Mouse (Mus musculus): ENCODE results near the gene Tmem41b. TPM values are rescaled to one million over a fixed set of nuclear protein-coding genes. Genes with fewer than 3 reads are reported as not detected.
A peak's percentile ranks its signal among the peaks of the same experiment; 100 is the strongest.

The Tmem41b gene
- polyA plus RNA-seq, 1 experiment from 2014 or later: 67.5 TPM

- no peaks in the 10 kb centered on the region for H3K27me3 ChIP-seq (ENCODE audit: control insufficient read depth, insufficient read depth, low read length)
- WGBS: 21% methylated on average over 2 of the region's 2 CpGs
- ATAC-seq (replicated peaks; ENCODE audit: low FRiP score) (peak; percentile 46; the same call in 1 of the 2 replicates), DNase-seq (ENCODE audit: low spot score) (no peak)
- no peak overlapping the region for H3K4me2 ChIP-seq (ENCODE audit: low read depth, low read length, severe bottlenecking)
- no peak overlapping the region for H3K4me3 ChIP-seq (ENCODE audit: low read depth, low read length)
- H3K36me3 ChIP-seq (ENCODE audit: control insufficient read depth, insufficient read depth, low read length): no peaks in the 10 kb centered on the region
- H3K27ac ChIP-seq (ENCODE audit: low read depth, low read length): no peak overlapping the region
- no peaks in the 10 kb centered on the region for H3K9me3 ChIP-seq (ENCODE audit: control insufficient read depth, low read length)
- H3K4me1 ChIP-seq (replicated peaks; ENCODE audit: control insufficient read depth, insufficient read depth, low read length): no peaks in the 10 kb centered on the region
- H3K9ac ChIP-seq (ENCODE audit: low read length): no peak overlapping the region
Measured at GRCm38 (mm10) chr7:109968924-109969450, 17.7 kb downstream of the Tmem41b start.

- ATAC-seq (replicated peaks; ENCODE audit: low FRiP score): peak; percentile 56; the same call in 1 of the 2 replicates
- 79% methylated on average over 11 of the region's 11 CpGs for WGBS
- Histone ChIP-seq H3K36me3 (ENCODE audit: control insufficient read depth, insufficient read depth, low read length) (no peaks in the 10 kb centered on the region), H3K27me3 (ENCODE audit: control insufficient read depth, insufficient read depth, low read length) (no peaks in the 10 kb centered on the region), H3K4me1 (replicated peaks; ENCODE audit: control insufficient read depth, insufficient read depth, low read length) (no peaks in the 10 kb centered on the region), H3K27ac (ENCODE audit: low read depth, low read length) (0 out of 2 replicates have a peak overlapping the region, but pooled peaks have one; percentile 14), H3K4me3 (ENCODE audit: low read depth, low read length) (no peak overlapping the region), H3K4me2 (ENCODE audit: low read depth, low read length, severe bottlenecking) (no peak overlapping the region), H3K9me3 (ENCODE audit: control insufficient read depth, low read length) (no peaks in the 10 kb centered on the region), H3K9ac (ENCODE audit: low read length) (no peak overlapping the region)
- DNase-seq (ENCODE audit: low spot score): no peak
Measured at GRCm38 (mm10) chr7:109967805-109968579, 18.7 kb downstream of the Tmem41b start.

GRCm38 (mm10) chr7:109965658-109966057, 21.1 kb downstream of the Tmem41b start:
- no peak for DNase-seq (ENCODE audit: low spot score)
- no peak for ATAC-seq (replicated peaks; ENCODE audit: low FRiP score)

GRCm38 (mm10) chr7:109963707-109964106, 23.0 kb downstream of the Tmem41b start:
- H3K4me3 ChIP-seq (ENCODE audit: low read depth, low read length): no peak overlapping the region
- no peaks in the 10 kb centered on the region for H3K36me3 ChIP-seq (ENCODE audit: control insufficient read depth, insufficient read depth, low read length)
- 0 out of 2 replicates have a peak, but pooled peaks cover 8% of the 10 kb centered on the region for H3K4me1 ChIP-seq (replicated peaks; ENCODE audit: control insufficient read depth, insufficient read depth, low read length)
- ATAC-seq (replicated peaks; ENCODE audit: low FRiP score) (no peak), DNase-seq (ENCODE audit: low spot score) (no peak)
- H3K4me2 ChIP-seq (ENCODE audit: low read depth, low read length, severe bottlenecking): no peak overlapping the region
- no peak overlapping the region for H3K9ac ChIP-seq (ENCODE audit: low read length)
- no peaks in the 10 kb centered on the region for H3K27me3 ChIP-seq (ENCODE audit: control insufficient read depth, insufficient read depth, low read length)
- 96% methylated on average over 4 of the region's 4 CpGs for WGBS
- H3K9me3 ChIP-seq (ENCODE audit: control insufficient read depth, low read length): no peaks in the 10 kb centered on the region
- H3K27ac ChIP-seq (ENCODE audit: low read depth, low read length): no peak overlapping the region

More at GRCm38 (mm10) chr7:109965658-109966057, 21.1 kb downstream of the Tmem41b start:
- Histone ChIP-seq H3K27me3 (ENCODE audit: control insufficient read depth, insufficient read depth, low read length) (no peaks in the 10 kb centered on the region), H3K4me2 (ENCODE audit: low read depth, low read length, severe bottlenecking) (no peak overlapping the region), H3K4me1 (replicated peaks; ENCODE audit: control insufficient read depth, insufficient read depth, low read length) (0 out of 2 replicates have a peak, but pooled peaks cover 5% of the 10 kb centered on the region), H3K27ac (ENCODE audit: low read depth, low read length) (no peak overlapping the region), H3K9ac (ENCODE audit: low read length) (no peak overlapping the region), H3K9me3 (ENCODE audit: control insufficient read depth, low read length) (no peaks in the 10 kb centered on the region), H3K4me3 (ENCODE audit: low read depth, low read length) (no peak overlapping the region), H3K36me3 (ENCODE audit: control insufficient read depth, insufficient read depth, low read length) (no peaks in the 10 kb centered on the region)

GRCm38 (mm10) chr7:109962596-109962995, 24.1 kb downstream of the Tmem41b start:
- Histone ChIP-seq H3K4me3 (ENCODE audit: low read depth, low read length) (no peak overlapping the region), H3K36me3 (ENCODE audit: control insufficient read depth, insufficient read depth, low read length) (no peaks in the 10 kb centered on the region), H3K9me3 (ENCODE audit: control insufficient read depth, low read length) (no peaks in the 10 kb centered on the region), H3K4me2 (ENCODE audit: low read depth, low read length, severe bottlenecking) (no peak overlapping the region), H3K27ac (ENCODE audit: low read depth, low read length) (no peak overlapping the region), H3K27me3 (ENCODE audit: control insufficient read depth, insufficient read depth, low read length) (no peaks in the 10 kb centered on the region), H3K4me1 (replicated peaks; ENCODE audit: control insufficient read depth, insufficient read depth, low read length) (peaks cover 8% of the 10 kb centered on the region; the same call in 1 of the 2 replicates), H3K9ac (ENCODE audit: low read length) (no peak overlapping the region)
- DNase-seq (ENCODE audit: low spot score) (no peak), ATAC-seq (replicated peaks; ENCODE audit: low FRiP score) (no peak)
- WGBS: 76% methylated on average over 4 of the region's 4 CpGs

- no peak overlapping the region for H3K9ac ChIP-seq (ENCODE audit: low read length)
- 90% methylated on average over 2 of the region's 2 CpGs for WGBS
- no peaks in the 10 kb centered on the region for H3K36me3 ChIP-seq (ENCODE audit: control insufficient read depth, insufficient read depth, low read length)
- DNase-seq (ENCODE audit: low spot score): no peak
- H3K27ac ChIP-seq (ENCODE audit: low read depth, low read length): no peak overlapping the region
- no peak for ATAC-seq (replicated peaks; ENCODE audit: low FRiP score)
- H3K27me3 ChIP-seq (ENCODE audit: control insufficient read depth, insufficient read depth, low read length): no peaks in the 10 kb centered on the region
- H3K4me2 ChIP-seq (ENCODE audit: low read depth, low read length, severe bottlenecking): no peak overlapping the region
- H3K4me3 ChIP-seq (ENCODE audit: low read depth, low read length): no peak overlapping the region
- no peaks in the 10 kb centered on the region for H3K9me3 ChIP-seq (ENCODE audit: control insufficient read depth, low read length)
- peaks cover 8% of the 10 kb centered on the region; the same call in 1 of the 2 replicates for H3K4me1 ChIP-seq (replicated peaks; ENCODE audit: control insufficient read depth, insufficient read depth, low read length)
Measured at GRCm38 (mm10) chr7:109961570-109961969, 25.2 kb downstream of the Tmem41b start.

GRCm38 (mm10) chr7:109960613-109961154, 26.0 kb downstream of the Tmem41b start:
- no peaks in the 10 kb centered on the region for H3K27me3 ChIP-seq (ENCODE audit: control insufficient read depth, insufficient read depth, low read length)
- no peaks in the 10 kb centered on the region for H3K36me3 ChIP-seq (ENCODE audit: control insufficient read depth, insufficient read depth, low read length)
- 8% methylated on average over 13 of the region's 13 CpGs for WGBS
- peak; percentile 25; the same call in 1 of the 2 replicates for ATAC-seq (replicated peaks; ENCODE audit: low FRiP score)
- H3K4me1 ChIP-seq (replicated peaks; ENCODE audit: control insufficient read depth, insufficient read depth, low read length): peaks cover 8% of the 10 kb centered on the region; the same call in 1 of the 2 replicates
- H3K4me3 ChIP-seq (ENCODE audit: low read depth, low read length): peak overlapping the region; percentile 85
- DNase-seq (ENCODE audit: low spot score): no peak
- no peaks in the 10 kb centered on the region for H3K9me3 ChIP-seq (ENCODE audit: control insufficient read depth, low read length)
- H3K9ac ChIP-seq (ENCODE audit: low read length): peak overlapping the region; percentile 94
- H3K27ac ChIP-seq (ENCODE audit: low read depth, low read length): no peak overlapping the region; the same call in 1 of the 2 replicates
- H3K4me2 ChIP-seq (ENCODE audit: low read depth, low read length, severe bottlenecking): peak overlapping the region; percentile 71

GRCm38 (mm10) chr7:109959716-109960612, 26.8 kb downstream of the Tmem41b start, which contains the start of gene Dennd5a:
Dennd5a (minus strand) TSS chr7:109960470.
- Histone ChIP-seq H3K27ac (ENCODE audit: low read depth, low read length) (peak within 1 kb of the TSS; percentile 75), H3K4me2 (ENCODE audit: low read depth, low read length, severe bottlenecking) (peak within 1 kb of the TSS; percentile 71), H3K27me3 (ENCODE audit: control insufficient read depth, insufficient read depth, low read length) (no peaks in the 10 kb centered on the region), H3K36me3 (ENCODE audit: control insufficient read depth, insufficient read depth, low read length) (no peaks in the 10 kb centered on the region), H3K9ac (ENCODE audit: low read length) (peak within 1 kb of the TSS; percentile 94), H3K4me3 (ENCODE audit: low read depth, low read length) (peak within 1 kb of the TSS; percentile 85), H3K9me3 (ENCODE audit: control insufficient read depth, low read length) (no peaks in the 10 kb centered on the region), H3K4me1 (replicated peaks; ENCODE audit: control insufficient read depth, insufficient read depth, low read length) (peaks cover 8% of the 10 kb centered on the region; the same call in 1 of the 2 replicates)
- WGBS: under 1% methylated on average over 93 of the region's 107 CpGs
- DNase-seq (ENCODE audit: low spot score) (peak; percentile 93), ATAC-seq (replicated peaks; ENCODE audit: low FRiP score) (peak; percentile 95)

Measured in forebrain, embryonic 11.5 days (tissue).